Mouse (Mus musculus) retina, postnatal 1 day (tissue): ENCODE data around the gene Olfr25.

Source experiments
- DNase-seq: peaks from one replicate; pipeline ENCODE4 v3.0.0-alpha.2; 2012

Olfr25 gene

DNA sequence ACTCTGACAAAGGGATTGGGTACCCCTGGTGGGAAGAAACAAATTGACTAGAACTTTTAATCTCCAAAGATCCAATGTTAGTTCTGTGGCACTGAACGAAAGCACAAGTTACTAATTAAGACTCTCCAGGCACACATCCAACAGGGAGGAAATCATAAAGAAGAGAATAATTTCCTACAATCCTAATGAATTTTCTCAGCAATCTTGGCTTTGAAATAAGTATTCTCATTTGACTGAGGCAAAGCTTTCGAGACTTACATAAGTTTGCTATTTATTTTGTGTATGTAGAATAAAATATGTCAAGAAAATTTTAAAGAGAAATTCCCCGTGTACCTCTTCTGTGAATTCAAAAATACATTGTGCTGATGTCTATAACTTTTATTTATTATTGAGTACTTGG is at the start of gene Olfr25:
Olfr25 (plus strand) TSS at position 301 of the 400 bp plus-strand sequence.
- DNase-seq = no peak

DNA sequence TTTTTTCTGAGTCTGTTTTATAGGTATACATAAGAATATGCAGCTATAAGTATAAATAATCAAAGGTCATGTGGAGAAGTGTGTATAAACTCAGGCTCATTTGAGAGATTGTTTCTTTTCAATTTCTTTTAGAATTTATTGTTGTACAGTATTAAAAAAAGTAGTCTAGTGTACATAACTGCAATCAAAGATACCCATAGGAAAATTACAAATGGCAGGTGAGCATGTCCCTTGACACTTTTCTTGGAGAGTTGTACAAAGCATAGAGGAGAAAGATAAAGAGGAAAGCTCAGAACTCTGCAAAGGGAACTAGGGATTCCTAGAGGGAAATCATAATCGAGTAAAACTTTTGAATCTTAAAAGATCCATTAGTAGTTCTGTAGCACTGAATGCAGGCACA is 38.1 kb upstream of the Olfr25 start, which contains the start of gene Olfr896-ps1:
Olfr896-ps1 (plus strand) TSS at position 301 of the 400 bp plus-strand sequence.
- DNase-seq = no peak

DNA sequence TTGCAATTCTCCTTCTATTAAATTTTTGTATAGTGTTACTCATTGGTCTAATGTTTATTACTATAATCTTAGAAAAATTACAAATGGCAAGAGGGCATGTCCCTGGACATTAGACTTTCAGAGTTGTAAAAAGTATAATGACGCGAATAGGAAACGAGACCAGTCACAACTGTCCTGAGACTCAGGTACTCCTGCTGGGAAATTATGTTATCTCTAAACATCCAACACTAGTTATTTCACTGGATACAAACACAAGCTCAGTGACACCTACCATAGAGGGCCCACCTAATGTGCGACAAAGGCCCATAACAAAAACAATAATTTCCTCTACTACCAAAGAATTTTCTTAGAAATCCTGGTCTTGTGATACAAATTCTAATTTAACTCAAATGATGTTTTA is 19.3 kb downstream of the Olfr25 start, which contains the start of gene Olfr898:
Olfr898 (plus strand) TSS at position 301 of the 400 bp plus-strand sequence.
- no peak for DNase-seq

DNA sequence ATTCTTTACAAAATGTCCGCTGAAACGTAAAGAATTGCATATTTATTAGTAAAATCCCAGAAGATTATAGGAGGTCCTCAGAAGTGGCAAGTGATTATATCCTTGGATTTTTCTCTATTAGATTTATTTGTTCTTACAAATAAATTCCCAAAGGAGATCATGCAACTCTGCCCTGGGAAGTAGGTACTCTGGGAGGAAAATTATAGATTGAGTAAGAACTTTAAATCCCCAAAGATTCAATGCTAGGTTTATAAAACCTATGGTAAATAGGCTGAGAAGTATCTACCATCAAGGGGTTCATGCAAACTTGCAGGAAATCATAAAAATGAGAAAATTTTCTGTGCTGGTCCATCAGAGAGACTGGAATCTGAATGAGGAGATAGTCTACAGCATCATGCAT is 37.7 kb downstream of the Olfr25 start, which contains the start of gene Olfr250:
Olfr250 (plus strand) TSS at position 301 of the 400 bp plus-strand sequence.
- no peak for DNase-seq

DNA sequence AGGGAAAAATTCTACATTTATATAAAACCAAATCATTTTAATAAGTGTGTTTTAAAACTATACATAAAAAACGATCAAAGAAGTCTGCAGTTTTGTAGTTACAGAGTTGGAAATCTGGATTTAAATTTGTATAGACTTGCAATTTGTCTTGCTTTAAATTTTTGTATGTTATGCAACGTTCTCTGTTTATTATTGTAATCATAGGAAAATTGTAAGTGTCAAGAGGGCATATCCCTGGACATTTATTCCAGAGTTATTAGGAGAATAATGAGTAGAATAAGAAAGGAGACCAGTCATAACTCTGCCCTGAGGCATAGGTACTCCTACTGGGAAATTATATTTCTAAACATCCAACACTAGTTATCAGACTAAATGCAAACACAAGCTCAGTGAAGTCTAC is 47.9 kb downstream of the Olfr25 start, which contains the start of gene Olfr251:
Olfr251 (plus strand) TSS at position 301 of the 400 bp plus-strand sequence.
- no peak for DNase-seq
